Mouse (Mus musculus) gastrocnemius, adult 2 months (tissue): ENCODE measurements around the gene Naa25. TPM values are rescaled to one million over a fixed set of nuclear protein-coding genes. Genes with fewer than 3 reads are reported as not detected.
"Not testable (repeated sequence)": the region's sequence is repeated elsewhere in the genome, so short reads cannot be mapped to it uniquely, and the experiment has no call there.

ENCODE experiments used
- DNase-seq: peaks from one replicate; pipeline ENCODE4 v3.0.0; 2022
- H3K27ac ChIP-seq: fragments of 200-600 bp; 2 replicates; pipeline ENCODE4 v1.8.1; 2022; ENCODE audit warnings: mild to moderate bottlenecking
- H3K4me3 ChIP-seq: fragments of 200-600 bp; 2 replicates; pipeline ENCODE4 v1.8.1; 2022; ENCODE audit warnings: mild to moderate bottlenecking, moderate library complexity
- CTCF ChIP-seq: fragments of 200-600 bp; IDR thresholded peaks from 2 replicates; pipeline ENCODE4 v1.8.1; 2022; ENCODE audit warnings: antibody characterized with exemption, mild to moderate bottlenecking, moderate library complexity
- intact Hi-C: fragments of 180-260 bp; cut with DNase I; formaldehyde crosslinking; loops from one replicate; pipeline ENCODE4 v1.15.1; 2025
- long read RNA-seq, 2 experiments: library from polyadenylated mRNA; stranded (forward); transcript quantifications; one replicate each; pipeline ENCODE4 v2.0.0; 2021
- total RNA-seq, 2 experiments: library from RNA; stranded (reverse); gene quantifications; 2 replicates each; pipeline ENCODE4 v1.2.3; 2021

The Naa25 gene
- total RNA-seq = 10 to 100 TPM; 26.9 to 33.3 TPM
- long read RNA-seq, experiment 1, full-length matches to known transcripts = 30 of 40 reads
- long read RNA-seq, experiment 1, partial matches to known transcripts = 6 of 40 reads
- long read RNA-seq, experiment 1, other reads (novel, unspliced or antisense) = 4 of 40 reads
- long read RNA-seq, experiment 2, full-length matches to known transcripts = 40 of 46 reads
- long read RNA-seq, experiment 2, partial matches to known transcripts = 1 of 46 reads
- long read RNA-seq, experiment 2, other reads (novel, unspliced or antisense) = 5 of 46 reads

- no peak for TF ChIP-seq CTCF
- intact Hi-C loops = no loop called here
- peak; percentile 98 for DNase-seq
- peak within 1 kb of the TSS; percentile 94 for H3K27ac ChIP-seq
- H3K4me3 ChIP-seq = peak within 1 kb of the TSS; percentile 99
Measured at GRCm38 (mm10) chr5:121397187-121398145, at the start of gene Naa25. Naa25 (plus strand) TSS chr5:121397936.

- intact Hi-C loops = no loop called here
- no peak overlapping the region for H3K4me3 ChIP-seq
Measured at GRCm38 (mm10) chr5:121359229-121359628, 38.5 kb upstream of the Naa25 start.

DNA sequence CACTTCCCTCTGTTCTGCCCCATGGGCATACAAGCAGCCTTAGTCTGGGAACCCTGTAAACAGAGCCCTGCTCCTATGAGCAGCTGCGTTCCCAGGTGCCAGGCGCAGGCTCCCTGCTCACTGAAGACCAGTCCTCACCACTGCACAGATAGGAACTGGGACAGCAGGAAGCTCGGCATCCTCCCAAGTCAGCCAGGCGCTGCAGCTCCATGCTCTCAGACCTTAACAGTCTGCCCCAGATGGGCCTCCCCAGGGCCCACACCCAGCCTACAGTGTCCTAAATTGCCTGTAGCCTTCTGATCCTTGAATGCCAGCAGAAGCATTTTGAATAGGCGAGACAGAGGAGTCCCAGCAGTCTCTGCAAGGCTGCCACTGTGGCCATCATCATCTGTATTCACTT lies 36.0 kb upstream of the Naa25 start:
- DNase-seq = peak; percentile 72
- Histone ChIP-seq H3K4me3 (no peak overlapping the region), H3K27ac (peak overlapping the region; percentile 61; the same call in 1 of the 2 replicates)
- no peak for TF ChIP-seq CTCF
- intact Hi-C loops = no loop called here

More at GRCm38 (mm10) chr5:121359229-121359628, 38.5 kb upstream of the Naa25 start:
- no peak for DNase-seq
- H3K27ac ChIP-seq = no peak overlapping the region
- TF ChIP-seq CTCF = no peak

DNA sequence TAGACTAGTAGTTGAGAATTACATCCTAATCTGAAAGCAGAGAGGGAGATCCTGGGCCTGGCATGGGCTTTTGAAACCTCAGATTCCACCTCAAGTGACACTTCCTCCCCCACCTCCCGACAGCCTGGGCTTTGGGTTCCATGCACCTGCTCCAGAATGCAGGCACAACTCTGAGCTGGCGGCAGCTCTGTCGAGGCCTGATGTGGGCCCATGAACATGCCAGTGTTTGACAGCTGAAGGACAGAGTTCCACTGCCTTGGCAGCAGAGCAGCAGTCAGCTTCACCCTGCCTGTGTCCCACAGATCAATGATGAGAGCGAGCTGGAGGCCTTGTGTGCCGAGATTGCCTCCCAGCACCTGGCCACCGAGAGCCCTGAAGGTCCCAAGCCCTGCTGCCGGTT lies 34.3 kb upstream of the Naa25 start:
- H3K27ac ChIP-seq = peak overlapping the region; percentile 43; the same call in 1 of the 2 replicates
- TF ChIP-seq CTCF = no peak
- intact Hi-C loops = no loop called here
- DNase-seq = peak; percentile 62
- no peak overlapping the region for H3K4me3 ChIP-seq

- intact Hi-C loops = no loop called here
- H3K4me3 ChIP-seq = no peak overlapping the region
- no peak overlapping the region for H3K27ac ChIP-seq
- no peak for DNase-seq
- TF ChIP-seq CTCF = no peak
Measured at GRCm38 (mm10) chr5:121366449-121367225, 31.1 kb upstream of the Naa25 start.

- DNase-seq = no peak
- TF ChIP-seq CTCF = no peak
- intact Hi-C loops = no loop called here
- no peak overlapping the region for H3K4me3 ChIP-seq
- no peak overlapping the region for H3K27ac ChIP-seq
Measured at GRCm38 (mm10) chr5:121367255-121367654, 30.5 kb upstream of the Naa25 start.

GRCm38 (mm10) chr5:121371712-121372111 lies 26.0 kb upstream of the Naa25 start:
- intact Hi-C loops = no loop called here
- no peak overlapping the region for H3K4me3 ChIP-seq

DNA sequence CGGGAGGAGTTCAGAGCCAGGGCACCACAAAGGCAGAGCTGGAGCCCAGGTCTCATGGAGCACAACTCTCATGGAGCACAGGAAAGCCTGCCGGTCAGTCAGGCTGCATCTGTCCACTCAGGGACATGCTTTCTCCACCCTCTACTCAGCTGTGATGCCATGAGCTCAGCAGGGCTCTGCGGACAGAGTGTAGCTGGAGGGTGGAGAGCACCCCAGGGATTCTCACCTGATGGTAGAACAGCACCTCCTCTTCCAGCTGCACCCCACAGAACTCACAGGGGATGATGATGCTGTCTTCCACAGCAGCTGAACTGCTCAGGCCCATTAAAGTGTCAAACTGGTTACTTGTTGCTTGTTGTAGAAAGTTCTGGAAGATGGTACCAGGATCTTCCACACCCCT lies 22.9 kb upstream of the Naa25 start:
- DNase-seq = no peak

More at GRCm38 (mm10) chr5:121371712-121372111, 26.0 kb upstream of the Naa25 start:
- DNase-seq = no peak
- no peak for TF ChIP-seq CTCF
- H3K27ac ChIP-seq = no peak overlapping the region

GRCm38 (mm10) chr5:121376972-121377371 lies 20.8 kb upstream of the Naa25 start:
- DNase-seq, H3K27ac ChIP-seq, H3K4me3 ChIP-seq, intact Hi-C loops: not testable (repeated sequence)
- TF ChIP-seq CTCF = peak; percentile 61

More for the DNA sequence above, 22.9 kb upstream of the Naa25 start:
- no peak for TF ChIP-seq CTCF
- Histone ChIP-seq H3K4me3 (no peak overlapping the region), H3K27ac (no peak overlapping the region)
- intact Hi-C loops = no loop called here

DNA sequence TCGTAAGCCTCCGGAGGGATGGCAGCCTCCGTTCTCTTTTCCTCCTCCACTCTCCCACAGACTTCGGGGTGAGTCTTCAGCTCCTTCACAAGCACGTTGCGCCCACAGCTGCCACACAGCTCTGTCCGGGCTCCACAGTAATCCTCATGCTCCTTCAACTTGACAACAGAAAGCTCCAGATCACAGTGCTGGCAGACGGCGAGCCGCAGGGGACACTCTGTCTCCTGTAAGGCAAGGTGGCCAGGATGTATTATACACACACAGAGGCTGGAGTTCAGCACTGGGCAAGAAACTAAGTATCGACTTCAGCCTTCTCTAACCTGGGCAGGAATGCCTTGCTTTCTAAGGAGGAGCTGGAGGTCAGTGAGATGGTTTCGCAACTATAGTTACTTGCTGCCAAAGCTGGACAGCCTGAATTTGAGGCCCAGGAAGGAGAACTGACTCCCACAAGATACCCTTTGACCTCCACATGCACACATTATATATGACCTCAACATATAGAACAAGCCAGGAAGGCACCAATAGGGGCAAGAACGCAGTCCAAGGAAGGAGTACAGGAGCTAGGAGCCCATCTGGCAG lies 19.0 kb upstream of the Naa25 start:
- Histone ChIP-seq H3K27ac (peak overlapping the region; percentile 59), H3K4me3 (no peak overlapping the region)
- peak; percentile 51 for DNase-seq
- no peak for TF ChIP-seq CTCF
- intact Hi-C loops = no loop called here

DNA sequence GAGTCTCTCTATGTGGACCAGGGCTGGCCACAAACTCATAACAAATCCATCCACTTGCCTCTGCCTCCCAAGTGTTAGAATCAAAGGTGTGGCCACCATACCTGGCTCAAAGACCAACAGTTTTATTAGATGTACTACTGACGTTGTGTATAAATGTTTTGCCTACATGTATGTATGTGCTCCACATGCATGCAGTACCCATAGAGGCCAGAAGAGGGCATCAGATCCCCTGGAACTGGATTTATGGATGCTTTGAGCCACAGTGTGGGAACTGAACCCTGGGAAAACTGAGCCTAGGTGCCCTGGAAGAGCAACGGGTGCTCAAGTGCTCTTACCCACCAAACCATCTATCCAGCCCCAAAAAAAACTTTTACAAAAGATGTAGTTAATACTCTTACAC lies 17.0 kb upstream of the Naa25 start:
- H3K27ac ChIP-seq = no peak overlapping the region
- peak; percentile 52 for TF ChIP-seq CTCF
- H3K4me3 ChIP-seq = no peak overlapping the region
- no peak for DNase-seq
- intact Hi-C loops = loop anchor here (5.0 kb wide), 1 partner anchor 163 kb away; no protein-coding TSS in a partner anchor
